Mouse (Mus musculus) heart, embryonic 14.5 days (tissue): ENCODE data around the gene Cep135. TPM values are rescaled to one million over a fixed set of nuclear protein-coding genes. Genes with fewer than 3 reads are reported as not detected.

Experiments used
- ATAC-seq: fragments of 200-750 bp; cut with Nextera tagmentation; 2 replicates; pipeline ENCODE4 v1.8.0; 2017; ENCODE audit warnings: low read depth, moderate TSS enrichment; ENCODE audit not compliant: insufficient number of reproducible peaks, insufficient read depth, low FRiP score
- H3K27ac ChIP-seq, 2 experiments: fragments of 200-500 bp in 1 of 2; fragments of 300-500 bp in 1 of 2; sonication (generic) in 1 of 2; replicated peaks in 1 of 2; 2 replicates each; pipeline ENCODE4 v1.5.1; 2012 to 2014; ENCODE audit warnings: low read depth in 2 of 2, low read length in 2 of 2, control low read depth in 1 of 2, mild to moderate bottlenecking in 1 of 2, mixed read lengths in 1 of 2; ENCODE audit not compliant: control insufficient read depth in 1 of 2, insufficient read depth in 1 of 2
- H3K27me3 ChIP-seq: fragments of 300-500 bp; sonication (generic); 2 replicates; pipeline ENCODE4 v1.6.1; 2014; ENCODE audit warnings: mild to moderate bottlenecking, low read length, control low read depth; ENCODE audit not compliant: control insufficient read depth, insufficient read depth
- H3K36me3 ChIP-seq: fragments of 300-500 bp; sonication (generic); 2 replicates; pipeline ENCODE4 v1.6.1; 2014; ENCODE audit warnings: mild to moderate bottlenecking, control low read depth, low read length, mixed read lengths; ENCODE audit not compliant: control insufficient read depth, insufficient read depth
- H3K4me1 ChIP-seq, 2 experiments: fragments of 200-500 bp in 1 of 2; fragments of 300-500 bp in 1 of 2; sonication (generic) in 1 of 2; 2 replicates each; pipeline ENCODE4 v1.6.1; 2012 to 2014; ENCODE audit warnings: low read length in 2 of 2, control low read depth in 1 of 2, mixed read lengths in 1 of 2; ENCODE audit not compliant: control insufficient read depth in 2 of 2, insufficient read depth in 2 of 2
- H3K4me2 ChIP-seq: fragments of 300-500 bp; sonication (generic); 2 replicates; pipeline ENCODE4 v1.6.1; 2014; ENCODE audit warnings: mild to moderate bottlenecking, low read length
- H3K4me3 ChIP-seq, 2 experiments: fragments of 200-500 bp in 1 of 2; fragments of 300-500 bp in 1 of 2; sonication (generic) in 1 of 2; 2 replicates each; pipeline ENCODE4 v1.5.1; 2012 to 2014; ENCODE audit warnings: low read length in 2 of 2, mild to moderate bottlenecking in 2 of 2, control low read depth in 1 of 2, low read depth in 1 of 2, moderate library complexity in 1 of 2; ENCODE audit not compliant: control insufficient read depth in 1 of 2, insufficient read depth in 1 of 2
- H3K9ac ChIP-seq: fragments of 300-500 bp; sonication (generic); 2 replicates; pipeline ENCODE4 v1.6.1; 2014; ENCODE audit warnings: mild to moderate bottlenecking, low read length
- H3K9me3 ChIP-seq: fragments of 300-500 bp; sonication (generic); 2 replicates; pipeline ENCODE4 v1.6.1; 2016; ENCODE audit warnings: low read length, control low read depth; ENCODE audit not compliant: control insufficient read depth
- WGBS: fragments of 180-500 bp; shearing (Covaris S2); extraction: QIAGEN DNeasy Blood & Tissue Kit; methylation state at CpG from one replicate; pipeline ENCODE4 v1.1.7; 2014; 5-methylcytosine and 5-hydroxymethylcytosine counted together
- polyA plus RNA-seq: library from polyadenylated mRNA; unstranded; fragments of >200 nt; fragmentation: Nextera tagmentation; extraction: Ambion mirVana; gene quantifications from 2 replicates; pipeline ENCODE4 v1.2.1, GENCODE M21; 2014

Gene Cep135
- polyA plus RNA-seq, 1 experiment from 2014 or later, result 5.3 TPM

DNA sequence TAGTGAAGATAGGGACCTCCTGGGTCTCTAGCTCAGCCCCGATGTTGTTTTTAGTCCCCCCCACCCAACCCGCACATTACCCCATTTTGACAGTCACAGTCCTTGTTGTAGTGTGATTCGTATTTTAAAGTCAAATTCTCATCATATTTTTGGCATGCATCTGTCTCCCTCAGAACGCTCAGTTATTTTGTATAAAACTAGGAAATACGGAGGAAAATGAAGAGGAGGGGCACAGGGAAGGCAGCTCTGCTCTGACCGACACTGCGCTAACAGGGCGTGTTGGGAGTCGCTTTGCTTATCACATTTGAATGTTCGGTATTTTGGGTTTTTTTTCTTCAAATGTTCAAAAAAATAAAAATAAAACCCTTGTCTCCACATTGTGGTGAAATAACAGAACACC, 81.7 kb downstream of the Cep135 start:
- H3K36me3 ChIP-seq, result no peaks in the 10 kb centered on the region
- H3K4me1 ChIP-seq, result no peaks in the 10 kb centered on the region
- no peak overlapping the region for H3K4me2 ChIP-seq
- no peak overlapping the region for H3K4me3 ChIP-seq
- WGBS, result 84% methylated on average over 10 of the region's 10 CpGs
- ATAC-seq, result no peak
- no peak overlapping the region for H3K9ac ChIP-seq
- H3K9me3 ChIP-seq, result no peaks in the 10 kb centered on the region
- H3K27me3 ChIP-seq, result no peaks in the 10 kb centered on the region
- H3K27ac ChIP-seq, result no peak overlapping the region

DNA sequence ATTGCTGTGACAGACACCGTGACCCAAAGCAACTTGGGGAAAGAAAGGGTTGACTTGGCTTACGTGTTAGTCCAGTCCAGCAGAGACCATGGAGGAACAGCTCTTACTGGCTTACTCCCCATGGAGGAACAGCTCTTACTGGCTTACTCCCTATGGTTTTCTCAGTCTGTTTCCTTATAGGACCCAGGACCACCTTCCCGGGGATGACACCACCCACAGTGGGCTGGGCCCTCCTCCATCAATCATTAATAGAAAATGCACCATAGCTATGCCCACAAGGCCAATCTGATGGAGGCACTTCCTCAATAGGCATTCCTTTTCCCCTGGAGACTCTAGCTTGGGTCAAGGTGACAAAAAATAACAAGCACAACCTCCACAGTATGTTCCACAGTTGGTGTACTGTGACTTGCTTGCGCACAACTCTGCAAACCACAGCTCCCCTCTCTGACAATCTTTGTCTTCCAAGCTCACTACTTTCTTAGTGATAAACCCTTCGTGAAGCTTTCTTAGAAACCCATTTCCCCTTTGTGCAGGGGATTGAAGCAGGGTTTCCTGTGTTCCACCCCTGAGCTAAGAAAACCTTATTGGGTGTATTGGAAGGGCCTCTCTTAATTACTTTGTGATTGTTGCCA, 85.6 kb downstream of the Cep135 start:
- Histone ChIP-seq H3K4me3 (no peak overlapping the region), H3K9ac (no peak overlapping the region), H3K4me1 (no peaks in the 10 kb centered on the region), H3K9me3 (no peaks in the 10 kb centered on the region), H3K27me3 (no peaks in the 10 kb centered on the region), H3K4me2 (no peak overlapping the region), H3K36me3 (no peaks in the 10 kb centered on the region), H3K27ac (no peak overlapping the region)
- ATAC-seq, result no peak
- 86% methylated on average over 5 of the region's 5 CpGs for WGBS

DNA sequence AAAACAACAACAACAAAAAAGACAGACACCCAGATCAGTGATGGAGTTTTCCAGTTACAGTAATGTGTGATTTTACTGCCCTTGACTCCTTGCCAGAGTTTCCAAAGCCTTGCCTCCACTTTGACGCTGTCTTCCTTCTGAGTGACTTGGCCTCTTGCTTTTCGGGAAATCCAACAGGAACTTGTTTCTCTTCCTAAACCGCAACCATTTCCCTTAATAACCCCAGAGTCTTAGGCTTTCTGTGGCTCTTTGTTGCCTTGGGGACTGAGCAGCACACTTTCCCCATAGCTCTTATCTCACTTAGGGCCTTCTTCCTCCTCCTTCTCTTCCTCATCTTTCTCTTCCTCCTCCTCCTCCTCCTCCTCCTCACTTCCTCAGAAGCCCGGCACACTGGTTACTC, 86.9 kb downstream of the Cep135 start:
- no peaks in the 10 kb centered on the region for H3K9me3 ChIP-seq
- H3K4me2 ChIP-seq, result no peak overlapping the region
- H3K9ac ChIP-seq, result no peak overlapping the region
- 61% methylated on average over 4 of the region's 4 CpGs for WGBS
- H3K27me3 ChIP-seq, result no peaks in the 10 kb centered on the region
- no peak for ATAC-seq
- no peak overlapping the region for H3K27ac ChIP-seq
- no peaks in the 10 kb centered on the region for H3K36me3 ChIP-seq
- H3K4me3 ChIP-seq, result no peak overlapping the region
- no peaks in the 10 kb centered on the region for H3K4me1 ChIP-seq

DNA sequence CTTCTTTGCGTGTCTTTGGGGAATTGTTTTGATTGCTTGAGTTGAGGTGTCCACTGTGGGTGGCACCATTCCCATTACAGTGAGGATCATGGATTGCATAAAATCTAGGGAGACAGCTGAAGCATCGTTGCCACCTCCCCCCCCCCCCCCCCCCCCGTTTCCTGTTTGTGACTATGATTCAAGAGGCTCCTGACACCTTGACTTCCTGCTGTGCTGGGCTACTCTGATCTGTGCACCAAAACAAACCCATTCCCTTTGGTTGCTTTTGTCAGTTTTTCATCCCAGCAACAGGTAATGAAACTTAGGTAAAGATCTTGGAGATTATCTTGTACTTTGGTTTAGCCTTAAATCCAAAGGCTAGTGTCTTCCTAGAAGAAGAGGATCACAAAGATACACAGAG, 92.5 kb downstream of the Cep135 start:
- Histone ChIP-seq H3K4me2 (no peak overlapping the region), H3K9me3 (no peaks in the 10 kb centered on the region), H3K4me3 (no peak overlapping the region), H3K4me1 (no peaks in the 10 kb centered on the region), H3K36me3 (no peaks in the 10 kb centered on the region), H3K27me3 (no peaks in the 10 kb centered on the region), H3K9ac (no peak overlapping the region), H3K27ac (no peak overlapping the region)
- ATAC-seq, result no peak
- 84% methylated on average over 2 of the region's 3 CpGs for WGBS

DNA sequence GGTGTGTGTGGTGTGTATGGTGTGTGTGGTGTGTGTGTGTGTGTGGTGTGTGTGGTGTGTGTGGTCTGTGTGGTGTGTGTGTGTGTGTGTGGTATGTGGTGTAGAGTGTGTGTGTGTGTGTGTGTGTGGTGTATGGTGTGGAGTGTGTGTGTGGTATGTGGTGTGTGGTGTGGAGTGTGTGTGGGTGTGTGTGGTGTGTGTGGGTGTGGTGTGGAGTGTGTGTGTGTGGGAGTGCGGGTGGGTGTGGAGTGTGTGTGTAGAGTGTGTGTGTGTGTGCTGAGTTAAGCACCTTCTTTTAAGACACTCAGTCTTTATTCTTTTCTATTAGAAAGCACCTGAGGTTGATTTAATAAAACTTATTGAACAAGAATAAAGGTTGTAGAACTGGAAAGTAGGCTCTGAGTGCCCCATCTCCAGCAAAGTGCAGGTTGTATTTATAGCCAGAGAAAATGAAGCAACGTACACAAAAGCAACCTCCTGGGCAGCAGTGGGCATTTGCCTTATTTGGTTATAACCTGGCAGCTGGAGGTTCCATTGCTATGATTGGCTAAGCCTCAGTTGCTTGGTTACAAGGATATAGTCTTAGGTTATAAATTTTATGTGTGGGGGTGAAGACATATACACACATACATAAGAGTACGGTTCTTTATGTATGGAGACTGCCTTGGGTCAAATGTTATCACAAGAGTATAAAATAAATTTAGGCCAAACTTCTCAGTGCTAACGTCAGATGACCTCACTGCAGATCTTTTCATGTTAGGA, 93.6 kb downstream of the Cep135 start:
- no peak for ATAC-seq
- Histone ChIP-seq H3K9ac (no peak overlapping the region), H3K9me3 (no peaks in the 10 kb centered on the region), H3K27ac (no peak overlapping the region), H3K4me1 (no peaks in the 10 kb centered on the region), H3K36me3 (no peaks in the 10 kb centered on the region), H3K27me3 (no peaks in the 10 kb centered on the region), H3K4me3 (no peak overlapping the region), H3K4me2 (no peak overlapping the region)
- WGBS, result 63% methylated on average over 4 of the region's 4 CpGs

DNA sequence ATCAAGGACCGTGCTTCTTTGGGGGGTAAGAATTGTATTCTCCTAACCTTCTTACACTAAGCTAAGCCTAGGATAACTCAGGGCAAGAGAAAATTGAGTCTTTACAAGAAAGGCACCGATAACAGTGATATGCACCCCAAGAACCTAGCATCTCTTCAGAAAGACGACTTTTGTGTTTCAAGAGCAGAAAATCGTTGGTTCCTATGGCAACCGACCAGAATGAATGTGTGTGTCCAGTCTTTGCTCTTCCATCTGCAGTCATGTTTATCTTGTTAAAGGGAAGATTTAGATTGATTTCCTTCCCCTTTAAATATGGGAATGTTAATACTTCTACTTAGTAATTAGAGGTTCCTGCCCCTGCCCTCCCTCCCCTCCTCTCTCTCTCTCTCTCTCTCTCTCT, 95.0 kb downstream of the Cep135 start:
- no peaks in the 10 kb centered on the region for H3K4me1 ChIP-seq
- no peak for ATAC-seq
- no peaks in the 10 kb centered on the region for H3K27me3 ChIP-seq
- H3K36me3 ChIP-seq, result no peaks in the 10 kb centered on the region
- no peak overlapping the region for H3K9ac ChIP-seq
- no peaks in the 10 kb centered on the region for H3K9me3 ChIP-seq
- H3K27ac ChIP-seq, result no peak overlapping the region
- 87% methylated on average over 5 of the region's 5 CpGs for WGBS
- no peak overlapping the region for H3K4me3 ChIP-seq
- H3K4me2 ChIP-seq, result no peak overlapping the region

DNA sequence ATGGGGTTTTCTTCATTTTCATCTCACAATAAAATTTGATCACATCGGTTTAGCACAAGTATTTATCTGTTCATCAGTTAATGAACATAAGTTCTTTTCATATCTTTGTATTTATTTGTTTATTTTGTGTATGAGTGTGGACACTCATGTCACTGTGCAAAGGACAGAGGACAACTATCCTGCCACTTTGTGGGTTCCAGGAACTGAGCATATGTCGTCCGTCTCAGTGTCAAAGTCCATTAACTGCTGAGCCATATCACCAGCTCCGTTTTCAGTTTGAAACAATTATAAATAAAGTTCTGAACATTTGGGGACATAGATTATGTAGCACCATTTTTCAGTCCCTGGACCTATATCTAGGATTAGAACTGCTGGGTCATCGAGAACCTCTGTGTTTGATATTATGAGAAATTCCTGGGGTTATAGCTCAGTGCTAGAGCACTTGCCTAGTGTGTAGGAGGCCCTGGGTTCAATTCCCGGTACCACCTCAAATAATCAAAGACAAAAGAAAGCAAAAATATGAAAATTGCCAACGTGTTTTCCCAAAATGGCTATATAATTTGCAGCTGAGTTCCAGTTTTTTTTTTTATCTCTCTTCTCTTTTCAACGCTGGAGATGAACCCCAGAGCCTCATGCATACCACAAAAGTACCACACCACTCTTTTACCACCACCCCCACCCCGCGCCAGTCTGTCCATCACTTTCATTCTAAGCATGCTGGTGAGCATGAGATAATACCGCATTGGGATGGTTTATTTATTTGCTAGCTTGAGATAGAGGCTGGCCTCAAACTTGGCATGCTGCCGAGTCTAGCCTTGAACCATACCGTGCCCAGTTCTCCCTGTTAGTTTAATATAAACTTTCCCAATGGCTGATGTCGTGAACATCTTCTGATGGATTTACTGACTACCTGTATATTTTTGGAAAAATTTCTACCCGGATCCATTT, 96.4 kb downstream of the Cep135 start:
- H3K27ac ChIP-seq, result no peak overlapping the region
- H3K4me1 ChIP-seq, result no peaks in the 10 kb centered on the region

More for the DNA sequence above, 96.4 kb downstream of the Cep135 start:
- H3K4me3 ChIP-seq, result no peak overlapping the region
- 85% methylated on average over 15 of the region's 15 CpGs for WGBS
- H3K4me2 ChIP-seq, result no peak overlapping the region
- no peak overlapping the region for H3K9ac ChIP-seq
- ATAC-seq, result no peak
- no peaks in the 10 kb centered on the region for H3K27me3 ChIP-seq
- no peaks in the 10 kb centered on the region for H3K36me3 ChIP-seq
- H3K9me3 ChIP-seq, result no peaks in the 10 kb centered on the region
